In the genomic region with DNA sequence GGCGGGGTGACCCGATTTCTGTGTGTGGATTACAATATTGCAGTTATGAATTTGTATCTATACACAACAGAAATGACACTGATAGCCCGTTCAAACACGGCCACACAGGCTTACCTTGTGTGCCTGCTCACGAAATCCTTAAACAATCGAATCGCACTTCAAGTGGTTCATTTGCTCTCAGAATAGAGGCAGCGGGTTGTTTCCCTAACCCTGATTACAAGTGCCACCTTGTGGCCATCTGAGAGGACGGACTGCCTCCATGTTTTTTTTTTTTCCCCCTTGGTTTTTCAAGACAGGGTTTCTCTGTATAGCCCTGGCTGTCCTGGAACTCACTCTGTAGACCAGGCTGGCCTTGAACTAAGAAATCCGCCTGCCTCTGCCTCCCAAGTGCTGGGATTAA, we compare ENCODE assay signal across 10 mouse cellular contexts.
DNase-seq lines count a peak whose midpoint lies in the region; ATAC-seq and TF ChIP-seq lines count a peak whose summit lies in the region.
"Had no signal": no experiment of that assay in that cellular context is flagged by ENCODE, and none has a peak within 500 bp of the region (broad histone marks: within the 10 kb centered on the region; RNA-seq: fewer than 3 reads in every experiment).

No protein-coding gene starts in this region.

- H3K4me3 ChIP-seq in limb, embryonic 11.5 days (ENCODE audit: low read depth, low read length) = no peak overlapping the region
- H3K4me3 ChIP-seq in limb, embryonic 10.5 days = no peak overlapping the region
- peak overlapping the region; percentile 27; the same call in 1 of the 2 replicates for H3K4me3 ChIP-seq in heart, postnatal 0 days (ENCODE audit: low read depth, low read length)
- H3K4me3 ChIP-seq in liver, embryonic 13.5 days (replicated peaks) = no peak overlapping the region
- H3K4me3 ChIP-seq: embryonic facial prominence, embryonic 13.5 days; liver, embryonic 15.5 days had no signal

- no peak for TF ChIP-seq EP300 in heart, postnatal 0 days (IDR thresholded peaks at IDR 0.05; ENCODE audit: low read depth)

- no peak for ATAC-seq in limb, embryonic 11.5 days (ENCODE audit: insufficient number of reproducible peaks, low FRiP score, low TSS enrichment, low read depth)
- peak; percentile 14; the same call in 1 of the 2 replicates for ATAC-seq in heart, postnatal 0 days (ENCODE audit: insufficient read depth, low read depth)
- no peak for ATAC-seq in liver, embryonic 13.5 days (ENCODE audit: low read depth)

- H3K4me2 ChIP-seq in limb, embryonic 11.5 days (ENCODE audit: low read depth, severe bottlenecking) = no peak overlapping the region
- peak overlapping the region; percentile 55 for H3K4me2 ChIP-seq in heart, postnatal 0 days (ENCODE audit: low read depth, low read length)
- H3K4me2 ChIP-seq in liver, embryonic 13.5 days = peak overlapping the region; percentile 5; the same call in 1 of the 2 replicates
- H3K4me2 ChIP-seq: embryonic facial prominence, embryonic 13.5 days had no signal

- H3K9ac ChIP-seq in limb, embryonic 11.5 days (ENCODE audit: low read length) = no peak overlapping the region
- no peak overlapping the region for H3K9ac ChIP-seq in heart, postnatal 0 days (replicated peaks; ENCODE audit: low read depth, low read length)
- H3K9ac ChIP-seq in liver, embryonic 13.5 days = no peak overlapping the region
- H3K9ac ChIP-seq: embryonic facial prominence, embryonic 13.5 days; liver, embryonic 15.5 days had no signal

- 53% methylated on average over 10 of the region's 10 CpGs for WGBS in limb, embryonic 11.5 days
- WGBS in limb, embryonic 10.5 days = 61% methylated on average over 10 of the region's 10 CpGs
- 23% methylated on average over 10 of the region's 10 CpGs for WGBS in heart, postnatal 0 days
- 18% methylated on average over 10 of the region's 10 CpGs for WGBS in liver, embryonic 13.5 days (ENCODE audit: insufficient replicate concordance)

- no peaks in the 10 kb centered on the region for H3K9me3 ChIP-seq in limb, embryonic 11.5 days (ENCODE audit: control insufficient read depth, low read length)
- H3K9me3 ChIP-seq in limb, embryonic 10.5 days (replicated peaks) = no peaks in the 10 kb centered on the region
- no peaks in the 10 kb centered on the region for H3K9me3 ChIP-seq in heart, postnatal 0 days (replicated peaks; ENCODE audit: control insufficient read depth, low read length)
- H3K9me3 ChIP-seq in liver, embryonic 13.5 days (replicated peaks) = no peaks in the 10 kb centered on the region
- H3K9me3 ChIP-seq: embryonic facial prominence, embryonic 13.5 days; liver, embryonic 15.5 days had no signal

- TF ChIP-seq CTCF in heart, postnatal 0 days (IDR thresholded peaks at IDR 0.05; ENCODE audit: low read depth) = peak; percentile 82

- peak; percentile 53 for DNase-seq in limb, embryonic 11.5 days (ENCODE audit: low spot score)
- no peak for DNase-seq in limb, embryonic 10.5 days (ENCODE audit: low spot score)
- peak; percentile 24 for DNase-seq in NIH3T3 (ENCODE audit: low read depth)
- peak; percentile 22 for DNase-seq in embryo, embryonic 11.5 days (ENCODE audit: low read depth, low spot score)
- peak; percentile 64 for DNase-seq in heart, postnatal 0 days (ENCODE audit: low spot score)
- no peak for DNase-seq in liver, embryonic 13.5 days
- DNase-seq in right cerebral cortex, postnatal 10 days (ENCODE audit: low spot score in 2 of 2) = peak; percentile 72 to 73
- no peak for DNase-seq in urinary bladder, adult 18-20 months (ENCODE audit: low spot score in 2 of 2)

- no peaks in the 10 kb centered on the region; the same call in 1 of the 2 replicates for H3K36me3 ChIP-seq in limb, embryonic 11.5 days (ENCODE audit: control insufficient read depth, insufficient read depth, low read length)
- H3K36me3 ChIP-seq in limb, embryonic 10.5 days = peaks cover 49% of the 10 kb centered on the region
- no peaks in the 10 kb centered on the region for H3K36me3 ChIP-seq in heart, postnatal 0 days (replicated peaks; ENCODE audit: control insufficient read depth, insufficient read depth, low read length)
- H3K36me3 ChIP-seq in liver, embryonic 13.5 days = no peaks in the 10 kb centered on the region
- H3K36me3 ChIP-seq: liver, embryonic 15.5 days had no signal

- no peaks in the 10 kb centered on the region for H3K4me1 ChIP-seq in limb, embryonic 11.5 days (ENCODE audit: control insufficient read depth, insufficient read depth, low read length)
- peaks cover 11% of the 10 kb centered on the region; the same call in 1 of the 2 replicates for H3K4me1 ChIP-seq in limb, embryonic 10.5 days
- peaks cover 17% of the 10 kb centered on the region for H3K4me1 ChIP-seq in heart, postnatal 0 days (ENCODE audit: control insufficient read depth, insufficient read depth)
- H3K4me1 ChIP-seq in liver, embryonic 13.5 days (replicated peaks) = peaks cover 32% of the 10 kb centered on the region

- no peaks in the 10 kb centered on the region for H3K27me3 ChIP-seq in limb, embryonic 11.5 days (ENCODE audit: control insufficient read depth, insufficient read depth, low read length)
- no peaks in the 10 kb centered on the region for H3K27me3 ChIP-seq in limb, embryonic 10.5 days (ENCODE audit: low read depth, poor library complexity, severe bottlenecking)
- H3K27me3 ChIP-seq in heart, postnatal 0 days (ENCODE audit: control insufficient read depth, insufficient read depth, low read length) = no peaks in the 10 kb centered on the region
- no peaks in the 10 kb centered on the region for H3K27me3 ChIP-seq in liver, embryonic 13.5 days
- H3K27me3 ChIP-seq: embryonic facial prominence, embryonic 13.5 days; liver, embryonic 15.5 days had no signal

- no peak overlapping the region for H3K27ac ChIP-seq in limb, embryonic 11.5 days (replicated peaks; ENCODE audit: low read depth, low read length)
- no peak overlapping the region for H3K27ac ChIP-seq in limb, embryonic 10.5 days
- H3K27ac ChIP-seq in heart, postnatal 0 days (ENCODE audit: low read depth) = peak overlapping the region; percentile 78; the same call in 1 of the 2 replicates
- H3K27ac ChIP-seq in liver, embryonic 13.5 days = no peak overlapping the region
- H3K27ac ChIP-seq: embryonic facial prominence, embryonic 13.5 days; liver, embryonic 15.5 days had no signal

Comparison
In these comparisons a context has a peak if more than half of its experiments do, and no peak if none do; other contexts are left out.
1. DNase-seq: peak in limb, embryonic 11.5 days (single experiment), NIH3T3 (single experiment), embryo, embryonic 11.5 days (single experiment), heart, postnatal 0 days (single experiment) and right cerebral cortex, postnatal 10 days (2 of 2); none in limb, embryonic 10.5 days (single experiment), liver, embryonic 13.5 days (single experiment) and urinary bladder, adult 18-20 months (0 of 2).